In genomic region chr3:93553765-93554378, GRCm38 (mm10) we compare ENCODE assay signal across 9 mouse cellular contexts. TPM values are rescaled to one million over a fixed set of nuclear protein-coding genes. Genes with fewer than 3 reads are reported as not detected.
DNase-seq lines count a peak whose midpoint lies in the region; ATAC-seq and TF ChIP-seq lines count a peak whose summit lies in the region.
"Had no signal": no experiment of that assay in that cellular context is flagged by ENCODE, and none has a peak within 500 bp of the region (broad histone marks: within the 10 kb centered on the region; RNA-seq: fewer than 3 reads in every experiment).

No protein-coding gene starts in this region.

- no peak for ATAC-seq in limb, embryonic 15.5 days (ENCODE audit: insufficient number of reproducible peaks, low FRiP score, low TSS enrichment, low read depth)
- ATAC-seq: CD4-positive, CD25-positive, alpha-beta regulatory T cell, adult 4 months had no signal

- H3K4me3 ChIP-seq in C2C12 (ENCODE audit: insufficient read depth, poor library complexity, severe bottlenecking), result no peak overlapping the region
- H3K4me3 ChIP-seq in heart, embryonic 10.5 days, result no peak overlapping the region
- H3K4me3 ChIP-seq in limb, embryonic 15.5 days, result peak overlapping the region; percentile 67; the same call in 1 of the 2 replicates

- WGBS in heart, embryonic 10.5 days, result 60% methylated on average over 9 of the region's 9 CpGs
- WGBS in limb, embryonic 15.5 days, result 47% methylated on average over 9 of the region's 9 CpGs

- no peak for TF ChIP-seq CTCF in C2C12 (IDR thresholded peaks at IDR 0.05; ENCODE audit: control insufficient read depth, insufficient read depth, insufficient read length)

- H3K4me2 ChIP-seq in limb, embryonic 15.5 days, result no peak overlapping the region

- peak overlapping the region; percentile 89; the same call in 1 of the 2 replicates for H3K27ac ChIP-seq in heart, embryonic 10.5 days
- H3K27ac ChIP-seq in limb, embryonic 15.5 days, result peak overlapping the region; percentile 96

- no peaks in the 10 kb centered on the region for H3K9me3 ChIP-seq in heart, embryonic 10.5 days
- H3K9me3 ChIP-seq in limb, embryonic 15.5 days, result no peaks in the 10 kb centered on the region

- H3K79me3 ChIP-seq in C2C12 (ENCODE audit: low read depth), result peaks cover 30% of the 10 kb centered on the region

- no peaks in the 10 kb centered on the region for H3K27me3 ChIP-seq in C2C12 (ENCODE audit: control insufficient read depth, insufficient read depth, insufficient read length)
- no peaks in the 10 kb centered on the region for H3K27me3 ChIP-seq in heart, embryonic 10.5 days (ENCODE audit: insufficient read depth, poor library complexity, severe bottlenecking)
- no peaks in the 10 kb centered on the region for H3K27me3 ChIP-seq in limb, embryonic 15.5 days

- H3K9ac ChIP-seq in limb, embryonic 15.5 days, result no peak overlapping the region

- H3K79me2 ChIP-seq in C2C12 (ENCODE audit: control insufficient read depth, insufficient read depth), result peaks cover 39% of the 10 kb centered on the region

- peak overlapping the region; percentile 38 for H3ac ChIP-seq in C2C12 (ENCODE audit: control insufficient read depth, insufficient read length, low read depth)

- peak; percentile 95 for DNase-seq in heart, adult 11 months
- no peak for DNase-seq in heart, postnatal 25 days (ENCODE audit: low spot score)
- no peak for DNase-seq in heart, embryonic 10.5 days (ENCODE audit: low spot score)
- DNase-seq in spleen, postnatal 36 days (ENCODE audit: low spot score in 2 of 2), result no peak
- DNase-seq in thymus, postnatal 25 days, result no peak
- DNase-seq in urinary bladder, postnatal 25 days (ENCODE audit: low spot score), result no peak

- peaks cover 19% of the 10 kb centered on the region for H3K36me3 ChIP-seq in C2C12 (ENCODE audit: control insufficient read depth, insufficient read depth)
- H3K36me3 ChIP-seq in heart, embryonic 10.5 days, result no peaks in the 10 kb centered on the region
- H3K36me3 ChIP-seq in limb, embryonic 15.5 days, result no peaks in the 10 kb centered on the region

- H3K4me1 ChIP-seq in heart, embryonic 10.5 days, result peaks cover 18% of the 10 kb centered on the region; the same call in 1 of the 2 replicates
- peaks cover 37% of the 10 kb centered on the region for H3K4me1 ChIP-seq in limb, embryonic 15.5 days

- intact Hi-C loops in heart, postnatal 25 days (cut with DNase I), result no loop called here

TF ChIP-seq in C2C12, 6 proteins besides CTCF, POLR2A, EP300 and RAD21:
- peak; percentile 32 for TF ChIP-seq MAX (IDR thresholded peaks at IDR 0.05)
- TF ChIP-seq MYOD1 (IDR thresholded peaks at IDR 0.05; ENCODE audit: control insufficient read depth, insufficient read length, low read depth), result no peak
- TF ChIP-seq USF1 (IDR thresholded peaks at IDR 0.05; ENCODE audit: low read depth), result peak; percentile 96
- no peak for TF ChIP-seq CEBPB (IDR thresholded peaks at IDR 0.05; ENCODE audit: low read depth)
- TF ChIP-seq FOSL1 (IDR thresholded peaks at IDR 0.05; ENCODE audit: insufficient read depth, low read length, poor library complexity, severe bottlenecking), result no peak
- no peak for TF ChIP-seq MYOG (IDR thresholded peaks at IDR 0.05; ENCODE audit: control insufficient read depth, extremely low read depth, insufficient read length)

RNA-seq across cellular contexts. Expression of gene S100a10, which starts 1.0 kb away (rescaled TPM):
- total RNA-seq in heart, postnatal 25 days (2021), result 100 to 1,000 TPM in 1 of 2 experiments, 10 to 100 TPM in 1; 99.6 to 111 TPM
- polyA plus RNA-seq in C2C12 (2012; fragmentation: generic; extraction: Trizol), result 1,750 TPM
- 192 and 203 TPM in 2 replicates for polyA plus RNA-seq in heart, embryonic 10.5 days (2016; fragmentation: Nextera tagmentation; extraction: Ambion mirVana)
- polyA plus RNA-seq in limb, embryonic 15.5 days (2015; fragmentation: Nextera tagmentation; extraction: Ambion mirVana), result 826 and 857 TPM in 2 replicates

RNA-seq across cellular contexts. Expression of gene S100a11, which starts 33.6 kb away (rescaled TPM):
- 10 to 100 TPM; 82.1 to 97.0 TPM for total RNA-seq in heart, postnatal 25 days (2021)
- polyA plus RNA-seq in C2C12 (2012; fragmentation: generic; extraction: Trizol), result 3,212 TPM
- 430 and 549 TPM in 2 replicates for polyA plus RNA-seq in heart, embryonic 10.5 days (2016; fragmentation: Nextera tagmentation; extraction: Ambion mirVana)
- polyA plus RNA-seq in limb, embryonic 15.5 days (2015; fragmentation: Nextera tagmentation; extraction: Ambion mirVana), result 1,981 and 2,196 TPM in 2 replicates
